Mouse (Mus musculus): ENCODE data around the gene Stra6. TPM values are rescaled to one million over a fixed set of nuclear protein-coding genes. Genes with fewer than 3 reads are reported as not detected.
A peak's percentile ranks its signal among the peaks of the same experiment; 100 is the strongest.

Stra6 gene
- total RNA-seq, 2 experiments from 2014 or later: 1.2 to 2.1 TPM

DNA sequence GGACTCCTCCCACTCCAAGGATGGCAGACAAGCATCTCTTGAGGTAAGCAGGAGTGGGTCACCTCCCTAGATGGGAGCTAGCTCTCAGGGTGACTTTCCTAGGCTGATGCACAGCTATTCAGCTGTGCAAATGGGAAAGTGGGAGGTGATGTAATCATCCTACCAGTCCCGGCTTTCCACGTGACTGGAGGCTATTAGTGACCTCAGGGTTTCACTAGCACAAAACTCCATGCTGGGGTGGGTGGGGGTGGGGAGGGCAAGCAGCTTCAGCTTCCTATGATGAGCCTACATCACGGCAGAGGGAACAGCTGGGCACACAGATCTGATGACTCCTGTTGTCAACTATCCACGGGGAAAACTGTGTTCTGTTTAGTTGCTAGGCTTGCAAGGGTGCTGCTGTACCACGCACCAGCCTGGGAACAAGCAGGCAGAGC lies 111.2 kb downstream of the Stra6 start:
- no peak for DNase-seq

DNA sequence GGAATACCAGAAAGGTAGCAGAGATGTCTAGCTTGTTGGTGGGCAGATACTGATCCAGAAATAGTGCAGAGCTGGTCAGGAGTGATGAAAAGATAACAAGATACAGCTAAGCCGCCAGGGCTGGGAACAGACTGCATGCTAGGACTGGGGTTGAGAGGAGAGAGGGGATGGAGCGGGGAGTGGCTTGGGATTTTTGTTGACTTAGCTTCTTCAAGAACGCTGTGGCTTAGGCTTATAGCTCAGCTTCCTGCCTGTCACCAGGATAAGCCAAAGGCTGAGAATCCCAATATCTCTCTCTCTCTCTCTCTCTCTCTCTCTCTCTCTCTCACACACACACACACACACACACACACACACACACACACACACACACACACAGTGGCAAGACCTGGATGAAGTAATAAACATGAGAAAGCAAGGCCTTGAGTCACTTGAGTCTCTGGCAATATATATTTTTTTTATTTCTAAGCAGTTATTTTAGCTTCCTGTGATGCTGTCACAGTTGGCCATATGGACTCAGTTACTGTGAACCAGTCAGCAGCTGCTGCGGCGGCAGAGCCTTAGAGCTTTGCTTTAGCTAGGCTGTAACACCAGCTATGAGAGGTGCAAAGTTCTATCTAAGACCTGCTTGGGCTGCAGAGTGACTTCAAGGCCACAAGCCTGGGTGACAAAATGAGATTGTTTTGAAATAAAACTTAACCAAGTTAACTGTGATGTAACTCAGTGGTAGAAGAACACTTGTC lies 112.3 kb downstream of the Stra6 start:
- DNase-seq: no peak

DNA sequence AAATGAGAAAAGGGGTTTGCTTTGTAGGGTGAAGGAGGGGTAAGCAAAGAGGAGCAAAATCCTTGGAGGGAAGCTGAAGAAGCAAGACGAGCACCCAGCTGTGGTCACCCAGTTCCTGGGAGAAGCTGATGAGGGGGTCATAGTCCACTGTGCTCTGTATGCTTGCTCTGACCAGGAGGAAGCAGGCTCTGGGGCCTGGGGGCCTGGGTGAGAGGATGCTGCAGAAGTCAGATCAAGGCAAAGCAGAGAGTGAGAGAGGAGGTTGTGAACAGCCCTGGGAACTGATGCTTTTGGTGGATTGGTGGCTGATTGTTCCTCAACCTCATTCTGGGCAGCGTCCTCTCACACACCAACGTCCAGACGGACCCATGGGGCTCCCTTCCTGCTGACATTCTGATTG lies 113.6 kb downstream of the Stra6 start:
- DNase-seq: no peak

DNA sequence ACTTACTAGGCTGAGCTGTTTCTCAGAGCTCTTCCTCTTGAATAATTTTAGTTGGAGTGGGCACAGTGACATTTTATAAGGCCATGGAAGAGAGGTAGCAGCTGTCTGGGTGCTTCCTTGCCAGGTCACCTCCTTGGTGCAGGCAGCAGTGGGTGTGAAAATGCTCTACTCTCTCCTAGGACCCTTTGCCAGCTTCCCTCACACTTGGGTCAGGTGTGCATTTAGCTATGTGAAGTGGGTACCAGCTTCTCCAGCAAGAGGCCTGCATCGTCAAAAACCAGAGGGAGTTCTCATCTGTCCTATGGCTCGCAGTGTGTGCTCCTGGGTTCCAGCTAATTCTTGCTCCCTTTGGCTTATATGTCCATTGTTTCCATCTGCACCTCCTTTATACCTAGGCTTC lies 115.8 kb downstream of the Stra6 start:
- no peak for DNase-seq

DNA sequence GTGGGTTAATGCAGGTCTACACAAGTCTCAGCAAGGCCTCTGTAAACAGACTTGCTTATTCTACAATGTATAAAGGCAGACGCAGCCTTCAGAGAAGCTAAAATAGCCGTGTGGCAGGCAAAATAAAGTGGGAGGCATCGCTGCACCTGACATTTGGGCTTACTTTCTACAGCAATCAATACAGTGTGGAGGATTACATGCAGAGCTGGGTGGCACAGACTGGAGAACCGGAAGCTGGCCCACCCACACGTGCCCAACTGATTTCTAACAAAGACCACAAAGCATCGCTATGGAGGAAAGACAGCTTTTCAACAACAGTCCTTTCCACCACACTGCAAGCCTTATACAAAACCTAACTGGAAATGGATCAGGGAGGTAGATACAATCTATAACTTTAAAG lies 120.9 kb downstream of the Stra6 start:
- no peak for DNase-seq

DNA sequence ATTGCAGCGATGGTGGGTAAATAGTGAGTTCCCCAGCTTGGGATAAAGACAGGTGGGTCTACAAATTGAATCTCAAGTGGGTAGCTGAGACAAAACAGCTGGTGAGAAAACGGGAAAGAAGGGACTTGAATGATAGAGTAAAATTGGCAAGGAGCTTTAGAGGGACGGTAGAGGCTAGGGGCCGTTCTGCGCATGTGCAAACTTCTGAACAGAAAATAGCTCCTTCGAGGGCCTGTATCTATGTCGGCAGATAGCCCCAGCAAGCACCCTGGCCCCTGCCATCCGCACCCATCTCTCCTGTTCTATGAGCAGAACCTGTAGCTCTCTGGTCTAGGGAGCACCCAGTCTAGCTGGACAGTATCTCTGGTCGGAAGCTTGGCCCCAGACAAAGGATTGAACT lies 130.6 kb downstream of the Stra6 start:
- no peak for DNase-seq

DNA sequence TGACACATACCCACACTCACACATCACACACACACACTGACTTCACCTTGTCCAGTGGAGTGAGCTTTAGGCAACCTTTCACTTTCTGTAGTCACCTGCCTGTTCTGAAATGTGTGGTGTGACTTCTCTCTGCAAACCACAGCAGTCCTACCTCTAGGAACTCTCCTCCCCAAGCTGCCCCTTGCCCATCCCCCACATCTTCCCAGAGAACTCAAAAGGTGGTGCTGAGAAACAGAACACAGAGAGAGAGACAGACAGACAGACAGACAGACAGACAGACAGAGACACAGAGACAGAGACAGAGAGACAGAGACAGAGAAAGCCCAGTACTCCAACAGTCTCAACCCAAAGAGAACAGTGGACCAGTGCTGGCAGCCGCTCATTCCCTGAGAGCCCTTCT lies 132.1 kb downstream of the Stra6 start:
- DNase-seq: no peak

DNA sequence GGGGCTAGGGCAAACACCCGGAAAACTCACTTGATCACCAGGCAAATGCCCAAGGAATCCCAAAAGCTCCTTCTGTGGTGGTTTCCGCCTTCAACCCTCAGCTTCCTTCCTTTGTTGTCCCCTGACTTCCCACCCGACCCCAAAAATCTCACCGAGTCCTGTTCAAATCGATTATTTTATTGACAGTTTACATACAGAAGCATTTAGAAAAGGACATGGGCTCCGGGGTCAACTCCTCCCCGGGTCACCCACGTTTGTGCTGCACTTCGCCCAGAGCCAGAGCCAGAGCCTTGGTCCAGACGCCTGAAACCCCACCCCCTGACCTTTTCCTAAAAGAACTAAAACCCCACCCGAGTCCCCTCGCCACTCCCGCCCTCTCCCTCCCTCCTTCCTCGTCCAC lies 132.6 kb downstream of the Stra6 start:
- no peak for DNase-seq

DNA sequence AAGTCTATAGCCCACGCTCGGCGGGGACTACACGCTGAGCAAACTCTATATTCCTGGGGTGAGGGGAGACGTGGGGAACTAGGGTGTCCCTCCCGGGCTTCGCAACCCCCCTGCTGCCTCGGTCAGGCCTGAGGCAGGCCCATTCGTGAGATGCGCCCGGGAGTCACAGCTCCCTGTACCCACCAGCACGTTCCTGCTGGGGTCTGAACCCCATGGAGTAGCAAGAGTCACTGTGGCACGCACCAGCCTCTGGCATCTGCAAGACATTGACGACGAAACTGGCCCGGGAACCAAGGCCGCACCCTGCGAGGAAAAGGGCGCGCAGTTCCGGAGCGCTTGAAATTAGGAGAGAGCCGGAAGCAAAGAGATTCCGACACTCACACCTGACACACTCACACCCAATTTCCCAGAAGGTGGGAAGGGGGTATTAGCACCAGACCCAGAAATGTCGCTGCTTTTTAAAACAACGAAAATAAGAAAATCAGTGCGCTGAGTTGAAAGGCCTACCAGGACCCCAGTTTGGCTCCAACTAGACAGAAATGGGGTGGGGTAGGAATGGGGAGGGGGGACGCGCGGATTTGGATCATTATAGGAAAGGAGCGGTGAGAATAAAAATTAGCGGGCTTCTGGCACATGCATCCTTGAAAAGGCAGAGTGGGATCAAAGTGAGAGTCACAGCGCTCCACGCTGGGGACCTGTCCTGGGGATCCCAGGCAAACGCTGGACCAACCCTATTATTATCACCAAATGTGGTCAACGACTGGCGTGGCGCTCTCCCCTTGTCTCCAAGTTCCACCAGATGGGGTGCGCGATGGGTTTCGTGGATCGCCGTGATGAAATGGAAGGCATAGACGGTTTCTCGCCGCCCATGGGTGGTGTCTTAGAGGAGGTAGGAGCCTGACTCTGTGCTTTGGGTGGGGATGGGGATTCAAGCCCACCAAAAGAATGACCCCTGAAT lies 133.3 kb downstream of the Stra6 start:
- peak; percentile 51 to 67 for DNase-seq

DNA sequence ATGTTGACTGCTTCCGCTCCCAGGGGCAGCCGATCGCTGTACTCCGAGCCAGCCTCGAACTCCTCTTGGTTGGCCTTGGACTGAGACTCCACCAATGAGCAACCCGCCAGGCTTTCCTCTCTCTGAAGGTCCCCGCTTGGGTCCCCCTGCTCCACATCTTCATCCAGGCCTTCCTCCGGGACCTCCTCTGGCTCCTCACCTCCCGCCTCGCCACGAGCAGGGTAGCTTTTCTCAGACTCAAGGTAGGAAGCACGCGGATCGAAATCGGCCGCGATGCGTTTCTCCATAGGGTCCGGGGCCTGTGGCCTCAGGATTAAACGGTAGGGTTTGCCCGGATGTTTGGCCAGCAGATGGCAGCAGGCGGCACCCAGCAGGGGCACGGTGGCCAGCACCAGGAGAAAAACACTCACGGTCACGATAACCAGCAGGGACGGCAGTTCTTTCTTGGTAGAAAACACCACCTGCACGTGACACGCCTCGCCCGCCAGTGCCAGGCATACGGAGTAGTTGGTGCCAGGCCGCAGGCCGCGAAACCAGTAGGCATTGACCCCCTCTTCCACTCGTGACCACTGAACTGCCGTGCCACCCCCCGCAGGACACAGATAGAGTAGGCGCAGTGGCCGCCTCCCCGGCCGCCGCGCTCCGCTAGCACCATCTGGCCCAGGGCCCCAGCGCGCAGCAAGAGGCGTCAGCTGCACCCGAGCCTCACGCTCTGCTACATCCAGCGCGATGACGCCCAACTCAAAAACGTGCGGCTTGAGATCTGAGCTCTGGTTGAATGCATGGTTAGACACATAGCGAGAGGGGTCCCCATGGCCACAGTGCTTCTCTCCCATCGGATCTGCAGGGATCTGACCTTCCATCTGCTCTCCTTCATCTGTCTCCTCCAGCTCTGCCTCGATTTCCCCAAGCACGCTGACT lies 134.5 kb downstream of the Stra6 start:
- DNase-seq: peak; percentile 73 to 82

DNA sequence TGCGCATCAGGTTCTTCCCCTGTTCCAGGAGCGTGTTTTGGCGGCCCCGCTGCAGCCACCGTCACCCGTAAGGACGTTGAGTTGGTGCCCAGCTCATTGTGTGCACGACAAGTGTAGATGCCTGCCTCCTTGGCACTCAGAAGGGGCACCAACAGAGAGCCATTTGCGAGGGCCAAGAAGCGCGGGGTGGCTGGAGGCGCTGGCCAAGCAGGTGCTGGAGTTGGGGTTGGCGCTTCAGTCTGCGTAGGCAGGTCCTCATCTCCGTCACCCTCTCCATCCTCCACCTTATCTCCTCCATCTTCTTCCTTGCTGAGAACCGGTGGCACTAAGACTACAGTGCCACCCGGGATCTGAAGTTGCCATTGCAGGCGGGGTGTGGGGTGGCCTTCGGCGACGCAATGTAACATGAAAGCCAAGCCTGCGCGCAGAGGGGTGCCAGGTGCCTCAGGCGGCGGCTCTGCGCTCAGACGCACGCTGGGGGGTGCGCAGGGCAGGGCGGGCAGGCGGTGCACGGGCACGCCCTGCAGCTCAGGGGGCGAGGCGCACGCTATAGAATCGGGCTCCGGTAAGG lies 135.3 kb downstream of the Stra6 start:
- no peak for DNase-seq

DNA sequence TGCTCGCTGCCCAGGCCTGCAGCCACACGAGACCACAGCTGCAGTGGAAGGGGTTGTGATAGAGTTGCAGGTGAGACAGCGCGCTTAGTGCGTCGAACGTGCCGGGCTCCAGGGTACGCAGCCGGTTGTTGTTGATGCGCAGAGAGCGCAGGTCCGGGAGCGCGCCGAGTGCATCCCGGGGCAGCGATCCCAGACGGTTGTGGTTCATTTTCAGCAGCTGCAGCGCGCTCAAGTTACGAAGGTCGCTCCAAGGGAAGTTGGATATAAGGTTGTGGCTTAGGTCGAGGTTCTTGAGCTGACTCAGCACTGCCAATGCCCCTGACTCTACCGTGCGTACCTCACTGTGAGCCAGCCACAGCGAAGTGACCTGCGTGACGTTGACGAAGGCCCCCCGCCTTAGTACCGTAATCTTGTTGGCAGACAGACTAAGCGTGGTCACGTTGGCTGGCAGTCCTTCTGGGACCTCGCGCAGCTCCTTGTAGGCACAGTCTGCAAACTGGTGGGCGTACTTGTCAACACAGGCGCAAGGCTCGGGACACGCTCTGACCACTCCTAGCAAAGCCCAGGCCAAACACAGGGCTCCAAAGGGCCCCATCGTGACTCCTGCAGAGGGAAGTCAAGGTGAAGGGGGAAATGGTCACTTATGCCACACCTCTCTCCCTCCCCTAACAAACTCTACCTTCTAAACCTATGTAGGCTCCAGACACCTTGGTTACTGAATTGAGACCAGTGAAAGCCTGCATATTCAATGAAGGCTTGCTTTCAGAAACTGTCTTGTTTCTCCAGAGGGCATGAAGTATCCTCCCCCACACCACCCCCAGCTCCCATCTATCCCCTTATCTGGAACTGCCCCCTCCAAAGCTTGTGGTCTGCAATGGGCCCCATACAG lies 136.0 kb downstream of the Stra6 start:
- DNase-seq: no peak

DNA sequence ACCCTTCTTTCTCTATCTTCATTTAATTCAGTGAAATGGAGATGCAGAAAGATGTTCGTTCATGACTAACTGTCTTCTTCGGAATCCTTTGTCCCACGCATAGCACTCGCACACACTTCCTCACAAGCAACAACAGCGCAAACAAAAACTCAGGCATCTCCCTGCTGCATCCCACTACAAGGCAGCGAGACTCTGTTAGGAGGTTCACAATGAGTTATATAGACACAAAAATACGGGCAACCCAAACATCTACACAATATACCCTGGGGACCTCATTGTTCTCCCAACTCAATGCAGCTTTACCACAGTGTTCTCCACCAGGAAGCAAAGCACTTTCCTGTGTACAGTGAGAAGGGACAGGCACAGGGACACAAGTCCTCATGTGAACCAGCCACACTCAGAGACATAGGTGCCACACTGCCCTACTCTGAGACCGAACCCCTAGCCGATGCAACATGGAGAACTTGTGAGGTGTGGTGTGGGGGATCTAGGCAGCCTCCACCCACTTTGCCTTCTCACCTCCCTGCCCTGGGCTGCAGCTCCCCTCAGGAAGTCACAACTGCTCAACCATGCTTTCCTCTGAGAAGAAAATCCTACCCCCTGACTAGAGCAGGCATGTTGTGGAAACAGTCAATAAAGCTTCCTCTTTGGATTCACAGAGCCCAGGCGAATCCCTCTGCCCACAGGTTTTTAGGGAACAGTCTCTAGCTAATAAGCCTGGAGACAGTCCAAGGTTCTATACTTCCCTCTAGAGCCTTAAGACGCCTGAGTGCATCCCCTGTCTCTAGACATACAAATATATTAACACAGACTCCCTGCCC lies 136.9 kb downstream of the Stra6 start:
- DNase-seq: no peak

DNA sequence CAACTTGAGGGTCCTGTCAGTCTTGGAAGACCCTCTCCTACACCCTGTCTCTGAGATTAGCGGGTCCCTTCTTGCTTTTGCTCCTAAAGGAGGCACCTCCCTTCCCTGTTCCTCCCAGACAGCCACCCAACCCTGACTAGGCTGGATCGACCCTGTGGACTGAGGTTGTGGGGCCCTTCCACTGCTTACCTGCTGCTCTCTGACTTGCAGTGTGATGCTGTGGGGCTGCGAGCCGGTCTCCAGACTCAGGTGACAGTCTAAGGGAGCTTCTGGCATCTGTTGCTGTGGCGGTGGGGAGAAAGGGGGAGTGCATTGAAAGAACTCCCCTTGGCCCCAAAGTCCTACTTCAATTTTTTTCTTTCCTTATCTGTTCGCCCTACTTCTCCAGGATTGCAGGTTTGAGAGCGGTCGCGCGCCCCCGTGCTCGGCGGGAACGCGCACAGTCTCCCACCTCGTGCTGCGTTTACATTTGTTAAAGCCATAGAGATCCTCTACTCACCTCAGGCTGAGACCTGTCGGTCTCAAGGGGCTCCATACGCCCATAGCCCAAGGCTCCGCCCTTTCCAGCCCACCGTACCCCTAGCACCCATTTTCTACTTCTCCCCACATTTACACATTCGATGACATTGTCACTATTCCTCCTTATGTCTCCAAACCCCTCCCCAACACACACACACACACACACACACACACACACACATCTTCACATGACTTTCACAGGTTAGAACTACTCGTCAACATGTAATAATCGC lies 137.7 kb downstream of the Stra6 start:
- DNase-seq: no peak

DNA sequence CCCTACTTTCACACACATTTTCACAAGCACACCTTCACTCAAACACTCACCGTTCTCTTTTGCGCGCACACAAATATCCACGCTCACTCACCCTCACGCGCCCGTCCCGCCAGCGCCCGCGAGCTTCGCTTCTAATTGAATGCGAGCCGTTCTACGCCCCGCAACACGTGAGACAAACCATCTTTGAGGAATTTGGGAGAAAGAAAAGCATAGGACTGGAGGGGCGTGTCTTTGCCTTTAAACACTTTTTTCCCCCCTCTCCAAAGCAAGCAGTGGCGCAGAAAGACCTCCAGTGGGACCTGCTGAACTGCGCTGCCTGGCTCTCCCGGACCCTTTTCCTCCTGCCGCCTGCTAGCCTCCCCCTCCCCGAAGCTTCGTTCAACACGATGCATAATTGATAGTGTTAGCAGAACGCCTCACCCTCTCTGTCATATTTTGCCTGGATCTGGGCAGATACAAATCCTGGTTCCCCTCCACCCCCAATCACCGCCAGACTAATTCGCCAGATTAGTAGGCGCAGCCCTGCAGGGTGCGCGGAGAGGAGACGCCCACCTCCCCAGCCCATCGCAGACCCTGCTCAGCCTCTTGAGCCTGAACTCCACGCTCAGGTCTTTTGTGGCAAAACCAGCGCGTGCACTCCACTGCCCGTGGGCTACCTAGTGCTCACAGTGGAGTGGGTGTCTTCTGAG lies 138.4 kb downstream of the Stra6 start:
- DNase-seq: no peak

DNA sequence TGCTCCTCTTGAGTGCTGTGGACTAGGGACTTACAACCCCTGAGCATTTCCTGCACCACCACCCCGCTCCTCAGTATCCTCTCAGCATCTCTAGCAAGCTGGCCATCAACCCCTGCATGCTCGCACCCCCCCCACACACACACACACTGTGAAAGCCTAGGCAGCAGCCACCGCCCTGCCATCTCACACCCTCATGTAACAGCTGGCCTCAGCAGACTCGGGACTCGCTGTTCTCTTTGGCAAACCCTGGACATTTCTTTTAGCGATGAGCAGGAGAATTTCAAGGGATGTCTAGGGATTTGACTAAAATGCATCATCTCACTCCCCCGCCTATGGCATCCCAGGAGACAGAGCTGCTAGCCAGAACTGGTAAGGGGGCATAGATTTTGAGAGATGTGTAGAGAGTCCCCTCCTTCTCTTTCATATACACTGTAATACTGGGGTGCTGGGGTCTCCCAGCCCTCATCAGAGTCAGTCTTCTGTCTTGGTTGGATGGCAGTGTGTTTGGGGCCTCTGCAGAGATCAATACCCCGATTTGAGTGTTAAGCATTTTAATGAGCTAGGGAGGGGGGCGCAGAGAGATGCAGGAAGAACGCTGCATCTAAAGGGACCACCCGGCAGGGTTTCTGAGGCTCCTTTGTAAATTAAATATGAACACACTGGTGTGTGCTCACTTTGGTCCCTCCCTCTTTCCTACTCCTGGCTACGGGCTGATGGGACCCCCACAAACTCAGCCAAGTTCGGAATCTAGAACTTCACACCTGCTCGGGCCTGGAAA lies 139.3 kb downstream of the Stra6 start:
- DNase-seq: no peak

Data from adrenal gland, postnatal 36 days (tissue).